Mouse (Mus musculus) R1 (cell line): ENCODE data around the gene Polr3gl.

Experiments used
- DNase-seq: peaks from one replicate; pipeline ENCODE4 v3.0.0-alpha.2; 2018; ENCODE audit warnings: low read depth, low spot score

Gene Polr3gl

DNA sequence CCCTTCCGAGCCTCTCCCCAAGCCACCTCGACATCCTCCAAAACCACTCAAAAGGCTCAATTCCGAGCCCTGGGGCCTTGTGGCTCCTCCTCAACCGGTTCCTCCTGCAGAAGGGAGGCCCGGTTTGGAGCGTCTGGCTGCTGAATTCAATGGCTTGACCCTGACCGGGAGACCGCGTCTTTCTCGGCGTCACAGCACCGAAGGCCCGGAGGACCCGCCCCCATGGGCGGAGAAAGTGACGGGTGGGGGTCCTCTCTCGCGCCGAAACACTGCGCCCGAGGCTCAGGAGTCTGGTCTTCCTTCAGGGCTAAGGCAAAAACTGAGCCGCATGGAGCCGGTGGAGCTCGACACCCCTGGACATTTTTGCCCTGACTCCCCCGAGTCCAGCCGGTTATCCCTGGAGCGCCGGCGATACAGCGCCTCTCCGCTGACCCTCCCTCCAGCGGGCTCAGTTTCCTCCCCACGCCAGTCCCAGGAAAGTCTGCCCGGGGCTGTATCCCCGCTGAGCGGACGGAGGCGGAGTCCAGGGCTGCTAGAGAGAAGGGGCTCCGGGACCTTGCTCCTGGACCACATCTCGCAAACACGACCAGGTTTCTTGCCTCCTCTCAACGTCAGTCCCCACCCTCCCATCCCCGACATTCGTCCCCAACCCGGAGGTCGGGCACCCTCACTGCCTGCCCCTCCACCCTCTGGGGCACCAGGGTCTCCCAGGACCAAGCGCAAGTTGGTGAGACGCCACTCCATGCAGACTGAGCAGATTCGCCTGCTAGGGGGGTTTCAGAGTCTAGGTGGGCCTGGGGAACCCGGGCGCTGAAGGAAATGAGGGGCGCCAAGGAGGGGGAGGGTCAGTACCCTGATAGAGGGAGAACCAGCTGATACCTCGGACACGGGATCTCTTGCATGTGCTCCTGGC lies 4.4 kb upstream of the Polr3gl start:
- DNase-seq: peak; percentile 60

- no peak for DNase-seq
Observed at GRCm38 (mm10) chr3:96597435-96597891, 3.5 kb upstream of the Polr3gl start.

GRCm38 (mm10) chr3:96596855-96597254 lies 2.9 kb upstream of the Polr3gl start:
- DNase-seq: no peak

DNA sequence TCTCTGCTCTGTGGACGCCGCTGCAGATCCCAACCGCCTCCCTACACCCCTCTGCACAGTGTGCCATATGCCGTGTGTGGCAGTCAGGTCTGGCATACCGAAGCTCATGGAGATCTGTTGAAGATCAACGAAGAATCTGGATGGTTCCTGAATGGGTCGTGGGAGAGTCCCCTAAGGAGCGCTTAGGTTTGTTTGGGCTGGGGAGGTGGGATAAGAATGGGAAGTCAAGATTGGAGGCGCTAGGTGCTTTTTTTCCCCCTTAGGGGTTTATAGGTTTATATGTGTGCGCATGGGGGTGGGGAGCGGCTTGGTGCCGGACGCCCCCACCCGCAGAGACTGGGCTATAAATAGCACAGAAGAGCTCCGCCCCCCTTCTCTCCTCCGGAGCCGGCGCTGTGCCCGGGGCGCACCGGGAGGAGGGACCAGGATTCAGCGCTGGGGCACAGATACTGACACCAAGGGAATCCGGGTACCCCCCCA lies 2.3 kb upstream of the Polr3gl start, which contains the start of gene Ankrd34a:
Ankrd34a (plus strand) TSS at position 409 of the 480 bp plus-strand sequence.
- no peak for DNase-seq

- no peak for DNase-seq
Observed at GRCm38 (mm10) chr3:96595661-96596060, 1.7 kb upstream of the Polr3gl start.

DNA sequence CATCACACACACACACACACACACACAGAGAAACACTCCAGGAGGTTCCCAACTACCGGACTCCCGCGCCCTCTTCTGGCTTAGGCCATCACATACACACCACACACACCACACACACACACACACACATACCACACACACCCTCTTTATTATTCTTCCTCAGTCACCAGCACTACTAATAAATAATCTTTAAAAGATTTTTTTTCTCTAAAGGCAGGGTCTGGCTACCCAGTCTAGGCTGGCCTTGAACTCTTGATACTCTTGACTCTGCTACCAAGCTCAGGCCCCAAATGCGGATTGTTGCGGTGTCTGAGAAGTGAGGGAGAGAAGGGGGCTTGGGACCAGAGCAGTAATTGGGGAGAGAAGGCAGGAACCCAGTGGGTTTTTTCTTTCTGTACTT lies 870 bp upstream of the Polr3gl start:
- no peak for DNase-seq

DNA sequence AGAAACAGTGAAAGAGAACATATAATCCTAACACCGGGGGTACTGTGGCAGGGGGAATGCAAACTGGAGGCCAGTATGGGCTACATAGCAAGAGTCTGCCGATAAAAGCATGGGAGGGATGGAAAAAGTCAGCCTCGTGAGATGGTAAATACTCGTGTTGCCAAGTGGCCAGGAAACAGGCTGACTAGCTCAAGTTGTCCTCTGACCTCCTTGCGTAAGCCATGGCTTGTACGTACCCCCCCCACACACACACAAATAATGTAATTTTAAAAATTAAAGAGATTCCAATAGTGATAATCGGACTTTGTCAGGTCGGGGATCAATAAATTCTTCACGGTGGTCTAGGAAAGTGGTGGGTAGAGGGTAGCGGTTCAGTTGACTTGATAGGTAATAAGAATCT lies 607 bp downstream of the Polr3gl start:
- no peak for DNase-seq

GRCm38 (mm10) chr3:96590657-96591056 lies 3.3 kb downstream of the Polr3gl start:
- DNase-seq: peak; percentile 73

- DNase-seq: peak; percentile 62
Observed at GRCm38 (mm10) chr3:96583386-96583785, 10.6 kb downstream of the Polr3gl start.

GRCm38 (mm10) chr3:96581771-96582515 lies 12.0 kb downstream of the Polr3gl start:
- DNase-seq: peak; percentile 21

- DNase-seq: no peak
Observed at GRCm38 (mm10) chr3:96581141-96581540, 12.8 kb downstream of the Polr3gl start.

- peak; percentile 90 for DNase-seq
Observed at GRCm38 (mm10) chr3:96579885-96580454, 14.0 kb downstream of the Polr3gl start.

GRCm38 (mm10) chr3:96579239-96579750 lies 14.7 kb downstream of the Polr3gl start:
- DNase-seq: no peak

- peak; percentile 17 for DNase-seq
Observed at GRCm38 (mm10) chr3:96578561-96579238, 15.3 kb downstream of the Polr3gl start.

GRCm38 (mm10) chr3:96577566-96577965 lies 16.4 kb downstream of the Polr3gl start:
- peak; percentile 90 for DNase-seq

GRCm38 (mm10) chr3:96576690-96577541 lies 17.1 kb downstream of the Polr3gl start, which contains the start of gene Gm16253:
Gene Gm16253, plus strand, starts transcription at chr3:96576984.
- DNase-seq: peak; percentile 100

DNA sequence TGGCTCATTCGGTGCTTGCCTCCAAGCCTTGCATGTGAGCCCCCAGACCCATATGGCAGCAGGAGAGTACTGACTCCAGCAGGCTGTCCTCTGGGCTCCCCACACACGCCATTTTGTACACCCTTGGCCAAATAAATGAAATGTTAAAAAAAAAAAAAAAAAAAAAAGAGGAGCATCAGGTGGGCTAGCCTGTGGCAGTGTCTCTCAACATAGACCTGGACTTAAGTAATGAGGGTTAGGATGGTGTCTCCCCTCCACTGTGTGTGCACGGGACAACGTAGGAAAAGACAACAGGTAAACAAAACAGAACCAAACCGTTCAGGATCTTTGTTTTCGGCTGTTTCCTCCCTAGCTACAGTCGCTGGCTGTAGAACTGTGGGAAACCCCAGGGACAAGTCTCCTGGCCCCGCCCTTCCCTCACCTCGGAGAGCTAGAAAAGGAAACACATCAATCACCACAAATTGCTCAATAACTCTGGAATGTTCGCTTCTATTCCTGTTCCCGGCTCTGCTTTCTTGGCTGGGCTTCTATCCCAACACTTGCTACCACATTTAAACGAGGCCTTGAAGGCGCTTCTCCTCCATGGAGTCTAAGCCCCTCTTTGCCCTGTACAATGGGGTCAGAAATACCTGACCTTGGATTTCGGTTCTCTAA lies 17.8 kb downstream of the Polr3gl start:
- peak; percentile 91 for DNase-seq

- no peak for DNase-seq
Observed at GRCm38 (mm10) chr3:96575272-96575984, 18.6 kb downstream of the Polr3gl start.
